Mouse (Mus musculus) yolk sac, embryonic 10.5 days (tissue): Measurements from ENCODE around the gene St6galnac5.
"Not testable (repeated sequence)": the region's sequence is repeated elsewhere in the genome, so short reads cannot be mapped to it uniquely, and the experiment has no call there.

Experiments used
- DNase-seq: peaks from one replicate; pipeline ENCODE4 v3.0.0-alpha.2; 2017; ENCODE audit warnings: low spot score

Gene St6galnac5

DNA sequence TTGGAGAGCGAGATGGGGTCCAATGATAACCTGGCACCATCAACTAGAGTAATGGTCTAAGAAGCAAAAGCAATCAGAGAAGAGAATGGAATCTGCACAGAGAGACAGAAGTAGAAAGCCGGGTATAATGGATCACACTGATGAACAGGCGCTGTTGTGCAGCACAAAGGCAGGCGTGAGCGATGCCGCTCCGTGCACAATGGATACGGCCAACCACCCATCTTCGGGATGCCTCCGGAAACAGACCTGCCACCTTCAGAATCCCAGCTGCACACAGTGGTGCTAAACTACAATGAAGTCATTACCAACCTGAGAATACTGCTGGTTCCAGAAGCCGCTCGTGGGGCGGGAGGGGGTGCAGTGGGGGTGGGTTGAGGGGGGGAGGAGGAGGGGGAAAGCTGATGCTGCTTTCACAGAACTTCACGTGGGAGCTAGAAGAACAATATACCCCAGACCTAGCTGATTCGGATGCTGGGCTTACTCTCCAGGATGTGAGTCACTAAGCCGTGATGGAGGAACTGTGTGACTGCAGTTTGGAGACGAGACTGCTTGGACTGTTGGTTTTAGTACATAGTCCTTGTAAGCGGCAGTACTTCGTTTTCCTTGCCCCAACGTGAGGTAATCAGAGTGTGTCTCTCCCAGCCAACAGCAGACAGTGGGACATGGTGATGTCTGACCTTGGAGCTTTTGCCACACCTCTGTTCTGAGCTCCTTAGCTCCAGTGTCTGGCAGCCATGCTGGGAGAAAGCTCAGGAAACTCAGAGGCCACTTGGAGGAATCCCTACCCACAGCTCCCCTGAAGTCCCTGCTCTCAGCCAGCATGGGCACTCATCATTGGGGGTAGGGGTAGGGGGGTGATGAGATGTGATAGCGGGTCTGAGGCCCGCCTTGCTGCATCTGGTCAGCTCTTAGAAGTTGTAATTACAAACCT is 115.7 kb downstream of the St6galnac5 start:
- DNase-seq, result no peak

DNA sequence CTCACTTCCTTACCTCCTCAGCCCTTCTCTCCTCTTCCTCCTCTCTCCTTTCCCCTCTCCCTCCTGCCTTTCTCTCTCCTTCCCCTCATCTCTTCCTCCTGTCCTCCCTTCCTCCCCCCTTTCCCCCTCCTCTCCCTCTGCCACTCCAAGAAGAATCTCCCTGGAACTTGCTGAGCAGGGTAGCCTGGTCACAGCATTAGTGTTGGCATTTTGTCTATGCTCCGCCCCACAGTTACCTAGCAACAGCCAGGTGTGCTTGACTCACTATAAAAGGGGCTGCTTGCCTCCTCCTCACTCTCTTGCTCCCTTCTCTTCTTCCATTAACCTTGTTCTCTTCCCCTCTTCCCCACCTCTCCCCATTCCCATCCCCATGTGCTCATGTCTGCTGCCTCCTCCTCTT is 120.1 kb downstream of the St6galnac5 start:
- no peak for DNase-seq

DNA sequence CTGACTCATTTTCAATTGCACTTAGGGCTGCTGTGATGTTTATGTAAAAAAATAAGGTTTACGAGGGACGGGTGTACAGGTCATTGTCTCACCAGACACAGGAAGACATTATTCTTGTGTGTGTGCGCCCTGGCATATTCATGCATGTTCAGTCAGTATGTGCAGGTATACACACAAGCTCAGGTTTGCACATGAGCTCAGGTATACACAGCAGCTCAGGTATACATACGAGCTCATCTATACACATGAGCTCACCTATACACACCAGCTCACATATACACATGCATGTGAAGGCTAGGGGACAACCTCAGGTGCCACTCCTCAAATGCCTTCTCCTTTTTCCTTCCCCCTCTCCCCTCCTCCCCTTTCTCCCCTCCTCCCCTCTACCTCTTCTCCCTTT is 120.6 kb downstream of the St6galnac5 start:
- no peak for DNase-seq

DNA sequence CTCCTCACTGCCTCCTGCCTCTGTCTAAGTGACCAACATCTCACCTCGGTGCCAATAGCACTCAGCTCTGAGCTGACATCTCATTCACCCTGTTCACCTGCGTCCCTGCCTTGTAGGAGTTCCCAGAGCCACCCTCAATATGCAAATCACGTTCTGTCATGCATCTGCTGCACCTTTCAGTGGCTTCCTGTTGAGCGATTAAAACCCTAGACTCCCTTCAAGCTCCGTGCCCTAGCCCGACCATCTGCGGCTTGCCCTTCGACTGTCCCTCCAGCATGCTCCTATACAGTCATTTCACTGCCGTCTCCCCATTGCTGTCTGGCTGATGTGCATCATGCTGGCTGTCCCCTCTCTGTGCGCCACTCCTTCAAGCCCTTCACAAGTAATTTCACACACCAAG is 126.0 kb downstream of the St6galnac5 start:
- DNase-seq, result no peak

DNA sequence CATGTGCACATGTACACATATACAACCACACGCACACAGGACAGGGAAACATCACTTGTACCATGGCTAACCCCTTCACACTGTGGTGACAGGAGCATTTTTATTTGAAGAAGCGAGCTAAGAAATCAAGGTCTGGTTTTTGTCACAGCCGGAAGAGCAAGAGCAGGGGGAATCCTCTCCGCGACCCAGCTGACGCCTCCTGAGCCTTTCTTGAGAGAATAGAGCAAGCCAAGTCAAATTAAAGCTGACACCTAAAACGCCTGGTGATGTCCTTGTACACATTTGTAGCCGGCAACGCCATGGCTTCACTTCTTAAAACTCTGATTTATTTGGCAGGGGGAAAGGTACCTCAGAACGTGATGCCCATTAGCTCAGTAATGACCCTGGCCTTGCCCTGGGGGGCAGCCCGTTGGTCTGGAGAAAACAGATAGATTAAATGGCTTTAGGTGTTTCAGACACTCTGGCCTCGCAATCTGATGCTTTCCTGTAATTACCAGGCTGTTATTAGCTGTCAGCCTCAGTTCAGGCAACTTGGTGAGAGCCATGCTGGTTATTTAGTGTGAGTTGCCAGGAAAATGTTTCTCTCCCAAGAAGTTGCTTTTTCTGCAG is 126.9 kb downstream of the St6galnac5 start:
- no peak for DNase-seq

DNA sequence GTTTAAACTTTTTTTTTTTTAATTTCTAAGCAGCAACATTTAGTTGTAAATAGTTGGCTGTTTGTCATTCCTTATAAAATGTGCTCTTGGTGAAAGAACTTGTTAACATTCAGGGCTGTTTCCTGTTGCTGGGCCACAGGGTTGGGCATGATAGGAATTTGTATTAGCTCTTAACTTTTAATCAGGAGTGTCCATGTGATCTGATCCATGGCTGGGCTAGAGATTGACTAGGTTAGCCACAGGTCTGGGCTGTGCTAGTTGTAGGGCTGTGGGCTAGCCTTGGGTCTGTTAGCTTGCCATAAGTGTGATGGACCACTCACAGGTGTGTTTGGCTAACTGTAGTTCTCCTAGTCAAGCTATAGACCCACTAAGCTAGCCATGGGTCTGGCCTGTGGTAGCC is 138.1 kb downstream of the St6galnac5 start:
- DNase-seq, result no peak

DNA sequence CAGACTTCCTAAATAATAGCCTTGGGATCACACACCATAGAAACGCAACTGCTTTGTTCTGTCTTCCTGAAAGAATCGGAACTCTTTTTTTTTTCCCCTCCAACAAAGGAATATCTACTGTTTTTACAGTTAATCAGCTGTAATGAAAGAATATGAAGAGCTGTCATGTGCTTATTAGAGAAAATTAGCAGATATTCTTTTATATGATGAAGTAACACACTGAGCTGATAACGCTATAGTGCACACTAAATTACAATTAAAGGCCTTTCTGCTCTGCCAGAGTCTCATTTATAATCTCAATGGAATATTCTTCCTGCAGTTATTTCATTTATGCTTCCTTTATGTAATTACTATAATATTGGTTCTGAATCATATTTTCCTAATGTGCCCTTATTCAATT is 139.4 kb downstream of the St6galnac5 start:
- DNase-seq, result no peak

DNA sequence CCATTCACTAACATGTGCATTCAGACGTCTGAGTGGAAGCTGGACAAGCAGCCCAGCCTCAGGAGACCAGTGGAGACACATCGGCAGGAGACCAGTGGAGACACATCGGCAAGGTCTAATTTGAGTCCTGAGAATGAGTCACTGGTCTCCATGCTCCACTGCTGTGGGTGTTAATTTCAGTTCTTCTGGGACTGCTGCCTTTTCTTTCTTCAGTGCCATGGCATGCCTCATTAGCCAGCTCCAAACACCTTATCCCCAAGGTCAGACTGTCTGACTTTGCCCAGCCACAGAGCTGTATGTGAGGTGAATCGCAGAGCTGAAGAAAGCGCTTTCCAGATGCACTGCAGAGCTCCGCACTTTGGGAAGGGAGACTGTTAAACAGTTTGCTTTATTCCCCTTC is 140.8 kb downstream of the St6galnac5 start:
- DNase-seq, result no peak

DNA sequence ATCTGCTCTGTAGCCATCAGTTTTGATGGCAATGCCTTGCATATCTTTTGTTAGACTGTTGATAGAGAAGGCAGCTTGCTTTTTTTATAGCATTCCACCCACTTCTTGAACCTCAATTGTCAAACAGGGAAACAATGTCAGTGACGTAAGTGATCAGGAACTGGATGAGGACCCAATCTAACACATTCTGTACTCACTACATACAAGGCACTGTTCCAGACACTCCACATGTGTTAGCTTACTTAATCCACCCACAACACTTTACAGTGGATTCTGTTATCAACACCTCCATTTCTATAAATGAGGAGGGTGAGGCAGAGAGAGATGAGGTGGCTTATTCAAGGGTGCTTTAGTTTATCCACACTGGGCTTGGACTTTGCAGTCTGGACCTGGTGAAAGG is 144.1 kb downstream of the St6galnac5 start:
- no peak for DNase-seq

DNA sequence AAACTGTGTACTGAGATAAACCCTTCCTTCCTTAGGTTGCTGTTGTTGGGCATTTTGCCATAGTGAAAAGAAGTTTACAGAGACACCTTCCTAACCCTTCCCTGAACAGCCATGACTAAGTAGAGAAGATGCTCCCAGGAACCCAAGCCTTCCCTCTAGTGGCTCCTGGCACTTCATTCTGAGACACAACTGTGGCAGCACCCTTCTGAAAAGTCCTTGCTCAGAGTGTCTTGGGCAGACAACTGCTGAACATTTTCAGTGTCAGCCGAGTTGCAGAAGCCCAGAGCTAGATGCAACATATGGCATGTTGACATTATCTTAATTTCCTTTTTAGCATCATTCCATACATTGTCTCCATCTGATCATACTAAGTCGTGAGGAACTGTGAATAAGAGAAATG is 144.6 kb downstream of the St6galnac5 start:
- no peak for DNase-seq

DNA sequence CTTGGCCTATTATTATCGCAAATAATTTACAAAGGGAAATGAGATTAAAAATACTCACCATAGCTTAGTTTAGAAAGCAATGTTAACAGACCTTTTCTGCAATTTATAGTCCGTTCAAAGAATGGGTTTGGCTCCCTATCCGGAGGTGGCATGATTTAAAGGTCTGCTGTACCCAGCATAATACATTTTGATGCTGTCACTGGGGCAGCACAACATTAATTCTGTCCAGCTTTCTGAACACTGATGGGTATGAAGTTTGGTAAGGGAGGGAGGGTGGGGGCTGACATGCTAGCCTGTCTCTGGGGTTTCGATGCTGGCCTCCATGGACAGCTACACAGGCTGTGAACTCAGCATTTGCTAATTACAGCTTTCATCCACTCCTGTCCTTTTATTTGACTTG is 149.6 kb downstream of the St6galnac5 start:
- no peak for DNase-seq

DNA sequence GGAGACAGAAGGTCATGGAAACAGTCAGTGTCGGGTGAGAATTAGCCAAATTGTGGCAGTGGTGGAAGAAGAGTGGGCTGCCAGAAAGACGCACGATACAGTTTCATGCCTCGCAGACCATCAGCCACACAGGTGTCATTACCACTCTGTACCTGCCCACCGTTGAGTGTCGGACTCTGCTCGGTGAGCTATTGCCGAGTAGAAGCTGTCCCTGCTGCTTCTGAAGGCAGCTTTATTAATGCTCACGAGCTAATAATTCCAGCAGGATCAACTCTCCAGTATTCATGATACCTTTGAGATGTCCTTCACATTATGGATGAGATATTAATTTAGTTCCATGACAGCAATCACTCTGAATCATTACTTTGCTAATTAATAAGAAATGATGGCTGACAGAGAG is 150.1 kb downstream of the St6galnac5 start:
- DNase-seq, result no peak

DNA sequence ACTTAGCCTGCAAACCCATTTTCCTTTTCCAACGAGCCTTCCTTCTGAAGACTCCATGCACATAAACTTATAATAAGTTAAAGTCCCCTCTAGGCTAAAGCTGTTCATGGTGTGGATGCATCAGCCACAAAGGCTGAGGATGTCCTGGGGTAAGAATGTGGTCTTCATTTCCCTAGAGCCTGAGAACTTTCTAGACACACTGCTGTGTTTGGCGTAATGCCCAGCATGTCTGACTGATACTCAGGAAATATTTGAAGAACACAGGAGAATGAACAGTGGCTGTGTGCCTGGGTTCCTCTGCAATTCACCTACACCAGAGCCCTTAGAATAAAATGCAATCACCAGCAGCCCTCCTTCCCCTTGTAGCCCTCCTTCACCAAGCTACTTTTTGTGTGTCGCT is 150.7 kb downstream of the St6galnac5 start:
- DNase-seq, result no peak

DNA sequence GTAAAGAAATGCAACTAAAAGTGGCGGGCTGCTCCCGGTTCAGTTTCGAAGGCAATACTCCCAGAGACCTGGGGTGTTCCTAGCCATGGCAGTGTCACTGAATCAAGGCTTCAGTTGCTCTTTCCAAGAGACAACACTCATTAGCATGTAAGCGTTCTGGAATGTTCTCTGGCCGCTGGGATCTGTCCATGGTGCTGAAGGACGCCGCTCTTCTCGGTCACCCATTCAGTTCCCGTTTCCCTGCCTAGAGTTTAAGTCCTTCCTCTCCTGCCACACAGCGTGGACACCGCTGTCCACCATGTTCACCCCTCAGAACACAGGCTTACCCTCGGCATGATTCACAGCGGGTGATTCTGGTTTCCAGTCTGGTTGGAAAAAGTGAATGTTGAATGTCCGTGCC is 160.8 kb downstream of the St6galnac5 start:
- peak; percentile 47 for DNase-seq

DNA sequence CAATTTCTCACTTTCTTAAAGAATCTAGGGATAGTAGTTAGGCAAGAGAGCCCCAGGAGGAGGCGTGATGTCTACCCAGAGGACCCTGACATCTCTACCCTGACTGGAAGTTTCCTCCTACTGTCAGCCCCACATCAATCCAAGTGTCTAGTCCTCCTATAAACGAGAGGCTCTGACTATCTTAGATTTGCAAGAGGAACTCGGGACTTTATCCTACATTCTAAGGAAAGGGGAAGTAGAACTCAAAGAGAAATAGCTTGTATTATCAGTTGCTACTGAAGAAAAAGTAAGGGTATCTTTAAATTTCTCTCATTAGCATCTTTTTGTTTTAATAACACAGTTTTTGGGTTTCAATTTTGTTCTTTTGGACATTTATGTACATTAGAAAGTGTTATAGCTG is 161.6 kb downstream of the St6galnac5 start:
- DNase-seq, result no peak

DNA sequence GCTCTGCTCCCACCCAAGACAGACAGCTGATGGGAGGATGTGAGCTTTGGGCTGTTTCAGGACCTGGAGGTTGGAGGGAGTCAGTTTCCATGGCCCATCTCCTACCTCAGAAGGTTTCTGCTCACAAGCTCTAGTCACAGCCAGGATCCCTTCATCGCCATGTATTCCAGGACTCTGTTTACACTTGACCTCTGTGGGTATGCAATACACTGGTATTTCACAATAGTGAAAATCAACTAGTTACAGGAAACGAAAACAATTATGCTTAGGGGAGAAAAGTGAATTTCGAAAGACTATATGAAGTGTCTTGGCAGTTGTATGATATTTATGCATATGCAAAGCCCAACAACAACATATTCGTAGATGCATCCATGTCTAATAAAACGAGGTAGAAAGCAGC is 166.9 kb downstream of the St6galnac5 start:
- no peak for DNase-seq

DNA sequence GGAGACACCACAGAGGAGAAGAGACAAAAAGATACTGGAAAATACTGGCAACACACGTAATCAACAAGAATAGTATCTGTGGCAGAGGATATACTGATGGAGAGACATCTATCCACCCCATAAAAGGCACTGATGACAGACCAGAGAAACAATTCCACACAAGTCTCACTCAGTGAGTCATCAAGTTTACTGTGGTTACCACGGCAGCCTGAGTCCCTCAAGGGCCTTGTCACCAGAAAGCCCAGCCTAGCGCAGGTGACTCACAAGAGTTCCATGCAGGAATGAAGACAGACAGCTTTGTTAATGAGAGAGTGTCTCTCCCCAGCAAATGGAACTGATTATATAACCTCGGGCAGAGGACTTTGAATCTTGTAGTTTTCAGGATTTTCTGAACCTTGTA is 168.1 kb downstream of the St6galnac5 start:
- DNase-seq, result no peak

DNA sequence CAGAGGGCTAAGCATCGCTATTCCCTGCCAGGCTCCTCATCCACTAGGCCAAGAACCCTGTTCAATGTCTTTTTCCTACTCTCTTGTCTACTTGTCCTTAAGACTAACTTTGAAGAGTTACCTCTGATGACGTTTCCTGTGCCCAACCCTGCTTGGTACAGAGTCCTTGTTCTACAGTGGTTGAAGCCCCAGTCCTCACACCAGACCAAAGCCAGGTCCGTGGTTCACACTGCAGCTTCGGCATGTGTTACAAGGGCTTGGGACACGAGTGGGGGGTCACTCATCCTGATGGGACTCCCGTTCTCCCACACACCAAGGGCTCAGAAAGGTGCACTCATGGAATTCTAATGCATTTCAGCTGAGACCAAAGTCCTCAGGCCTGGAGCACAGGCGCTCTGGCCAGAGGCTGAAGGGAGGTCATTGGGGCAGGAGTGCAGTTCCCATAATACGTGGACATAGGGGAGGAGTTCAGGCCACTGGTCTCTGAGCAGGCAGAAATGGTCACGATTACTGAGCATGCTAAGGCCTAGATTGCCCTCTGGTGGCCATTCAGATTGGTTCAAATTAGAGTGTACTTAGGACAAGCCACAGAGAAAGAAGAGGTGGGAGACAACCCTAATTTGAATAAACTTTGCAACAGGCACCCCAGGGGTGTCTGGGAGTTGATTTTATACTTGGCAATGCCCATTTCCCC is 182.2 kb downstream of the St6galnac5 start:
- peak; percentile 48 for DNase-seq

DNA sequence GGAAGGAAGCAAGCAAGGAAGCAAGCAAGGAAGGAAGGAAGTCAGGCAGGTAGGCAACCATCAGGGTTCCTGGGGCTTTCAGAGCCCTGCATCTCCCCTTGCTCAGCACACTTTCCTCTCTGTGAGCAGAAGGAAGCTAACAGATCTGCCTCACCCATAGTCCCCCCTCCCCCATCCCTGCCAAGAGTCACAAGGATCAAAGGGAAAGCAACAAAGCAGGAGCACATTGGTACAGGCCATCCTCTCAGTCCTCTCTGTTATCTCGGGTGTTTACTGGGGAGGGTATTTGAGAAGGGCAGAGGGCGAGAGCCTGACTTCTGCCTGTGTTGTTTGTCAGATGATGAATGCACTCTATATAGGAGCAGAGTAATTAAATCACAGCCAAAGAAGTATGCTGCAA is 184.7 kb downstream of the St6galnac5 start:
- peak; percentile 46 for DNase-seq

DNA sequence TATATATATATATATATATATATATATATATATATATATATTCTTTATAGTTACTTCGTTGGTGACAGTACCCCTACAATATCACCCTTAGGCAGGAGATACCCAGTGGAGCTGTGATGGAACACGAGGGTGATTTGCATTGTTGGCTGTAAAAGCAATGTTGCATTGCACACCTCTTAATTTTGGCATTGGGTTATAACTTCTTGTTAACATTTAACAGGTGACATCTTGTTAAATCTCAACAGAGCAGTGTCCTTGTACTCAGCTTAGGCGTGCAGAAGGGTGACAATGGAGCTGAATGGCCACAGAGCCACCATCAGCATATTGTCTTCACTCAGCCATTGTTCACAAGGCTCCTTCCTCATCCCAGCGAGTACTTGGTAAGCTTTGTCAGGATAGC is 185.8 kb downstream of the St6galnac5 start:
- DNase-seq, result no peak

DNA sequence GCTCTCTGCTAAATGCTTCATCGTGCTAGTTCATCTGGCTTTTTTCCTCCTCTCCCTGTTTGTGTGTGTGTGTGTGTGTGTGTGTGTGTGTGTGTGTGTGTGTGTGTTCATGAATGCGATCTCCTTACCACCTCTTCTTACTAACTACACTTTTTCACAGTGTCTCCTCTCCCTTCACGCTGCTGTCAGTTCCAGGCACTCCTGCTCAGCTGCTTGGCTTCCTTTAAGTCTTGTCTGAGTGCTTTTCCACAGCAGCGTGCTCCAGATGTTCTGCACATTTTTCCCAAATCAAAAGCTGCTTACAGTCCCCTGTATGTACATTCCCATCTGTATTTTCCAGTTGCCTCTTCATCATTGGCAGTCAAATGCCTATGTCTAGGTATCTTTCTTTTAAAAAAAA is 189.0 kb downstream of the St6galnac5 start:
- DNase-seq, result no peak

DNA sequence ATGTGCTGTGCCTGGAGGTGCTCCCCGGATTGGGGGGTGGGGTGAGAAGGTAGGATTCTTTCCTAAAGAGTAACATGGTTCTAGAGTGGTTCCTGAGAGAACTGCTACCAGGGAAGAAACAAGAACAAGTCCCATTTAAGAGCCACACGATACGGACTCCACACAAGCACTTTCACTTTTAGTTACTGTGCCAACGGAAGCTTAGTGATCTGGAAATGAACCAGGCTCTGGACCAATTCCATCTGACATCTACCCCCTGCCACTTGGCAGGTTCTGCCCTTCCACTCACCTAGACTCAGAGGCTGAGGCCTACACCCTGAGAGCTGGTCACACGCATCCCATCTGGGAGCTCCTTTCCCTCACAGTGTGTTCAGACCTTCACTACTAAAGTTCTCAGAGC is 189.4 kb downstream of the St6galnac5 start:
- DNase-seq, result no peak

DNA sequence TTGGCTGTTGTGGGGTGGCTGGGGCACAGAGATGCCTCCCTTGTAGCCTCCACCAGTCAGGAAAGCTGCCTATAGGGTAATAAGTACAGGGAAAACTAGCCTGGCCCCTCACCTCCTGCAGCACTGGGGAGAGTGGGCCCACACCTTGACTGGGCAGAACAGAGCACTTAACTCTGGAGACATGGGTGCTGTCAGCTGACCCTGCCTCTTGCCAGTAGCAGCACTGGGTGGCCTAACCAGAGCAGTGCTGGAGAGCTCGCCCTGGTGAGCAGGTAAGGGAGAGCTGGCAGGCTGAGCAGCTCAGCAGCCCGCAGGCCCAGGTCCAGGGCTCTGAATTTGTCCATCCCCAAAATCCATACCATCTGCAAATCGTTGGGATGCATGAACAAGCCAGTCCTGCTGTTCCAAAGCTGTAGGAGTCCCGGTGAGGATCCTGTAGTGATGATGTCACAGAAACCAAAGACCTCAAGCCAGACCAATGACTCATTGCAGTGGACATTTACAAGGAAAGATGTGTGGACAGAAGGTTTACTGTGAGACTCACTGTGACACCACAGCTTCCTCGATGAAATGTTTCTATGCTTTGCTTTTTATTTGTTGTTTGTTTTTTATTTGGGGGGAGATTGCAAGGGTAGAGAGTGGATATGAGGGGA is 193.6 kb downstream of the St6galnac5 start:
- DNase-seq, result not testable (repeated sequence)
